Mouse (Mus musculus) bone marrow, adult 2 months (tissue): ENCODE measurements around the gene Pcif1.

ENCODE experiments used
- CTCF ChIP-seq: fragments of 200-500 bp; IDR thresholded peaks from 2 replicates; pipeline ENCODE4 v1.5.1; 2011; ENCODE audit warnings: low read length, control low read depth; ENCODE audit not compliant: control insufficient read depth, insufficient read depth
- POLR2A ChIP-seq: fragments of 200-500 bp; IDR thresholded peaks from 2 replicates; pipeline ENCODE4 v1.6.1; 2011; ENCODE audit warnings: low read depth, mild to moderate bottlenecking, control low read depth, low read length, borderline replicate concordance; ENCODE audit not compliant: control insufficient read depth

- TF ChIP-seq CTCF, result no peak
- no peak for TF ChIP-seq POLR2A
These were observed 15.5 kb downstream of the Pcif1 start for GRCm38 (mm10) chr2:164894644-164895043.
